Mouse (Mus musculus): ENCODE measurements around the gene Sema5a.

DNA sequence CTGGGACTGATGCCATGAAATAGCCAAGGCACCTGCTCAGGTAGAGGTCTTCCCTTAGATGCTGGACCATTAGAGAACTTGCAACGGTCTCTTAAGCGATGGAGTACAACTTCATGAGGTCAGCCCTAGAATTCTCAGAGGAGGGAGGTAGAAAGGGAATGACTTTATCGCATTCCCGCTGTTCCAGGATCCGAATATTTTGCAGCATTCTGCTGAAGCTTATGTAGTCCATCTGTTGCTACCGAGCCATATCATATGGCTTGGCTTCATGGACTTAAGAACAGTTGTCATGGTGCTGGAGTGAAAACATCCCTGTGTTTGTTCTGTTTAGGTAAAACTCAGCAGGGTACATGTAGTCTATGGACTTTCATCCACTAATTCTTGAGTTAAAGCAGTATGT lies 369.1 kb downstream of the Sema5a start:
- TF ChIP-seq CTCF (IDR thresholded peaks at IDR 0.05; ENCODE audit: borderline replicate concordance, extremely low read depth, insufficient read depth, insufficient read length) (no peak), POLR2A (IDR thresholded peaks at IDR 0.05; ENCODE audit: borderline replicate concordance, extremely low read depth, insufficient read depth, insufficient read length, poor library complexity, severe bottlenecking) (no peak)

Data from brain, embryonic 14.5 days (tissue).